Mouse (Mus musculus): ENCODE data around the gene Glipr1l2.

DNA sequence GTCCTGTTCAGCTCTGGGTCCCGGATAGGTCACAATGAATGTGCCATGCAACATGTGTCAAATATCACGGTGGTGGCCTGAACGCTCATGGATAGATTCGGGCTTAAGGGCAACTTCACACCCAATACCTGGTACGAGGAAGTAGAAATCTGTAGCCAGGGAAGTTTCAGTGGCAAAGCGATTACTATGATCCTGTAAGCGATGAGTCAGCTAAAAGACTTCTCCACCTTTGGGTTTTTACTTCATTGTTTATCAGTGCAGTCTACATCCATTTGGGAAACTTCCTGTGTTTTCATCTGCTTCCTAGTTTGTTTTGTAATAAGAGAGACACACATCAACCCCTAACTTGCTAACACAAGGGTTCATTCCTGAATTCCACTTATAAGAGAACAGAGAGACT, 27.2 kb downstream of the Glipr1l2 start:
- TF ChIP-seq CTCF (conservative IDR thresholded peaks at IDR 0.05; ENCODE audit: low read length), result no peak
- no peak for TF ChIP-seq POU5F1 (IDR thresholded peaks at IDR 0.05; ENCODE audit: borderline replicate concordance, low read length)

Measured in E14TG2a.4 (cell line).